Mouse (Mus musculus) embryonic stem cell, embryonic (primary cell): ENCODE data around the gene Olfr448.

Experiments used
- CTCF ChIA-PET, 4 experiments: fragments of 300-600 bp in 2 of 4; fragments of 350-600 bp in 2 of 4; sonication (Branson Sonifier 250); formaldehyde crosslinking; loops; one replicate each; lab custom pipeline; 2022; ENCODE audit warnings: inconsistent platforms in 2 of 4; lab: Charles Lee
- POLR2A ChIA-PET, 4 experiments: fragments of 300-600 bp in 2 of 4; fragments of 350-600 bp in 2 of 4; sonication (Branson Sonifier 250); formaldehyde crosslinking; loops; one replicate each; lab custom pipeline; 2022; ENCODE audit warnings: antibody characterized with exemption in 4 of 4, inconsistent platforms in 1 of 4; lab: Charles Lee

The Olfr448 gene

GRCm38 (mm10) chr6:42890141-42890540 lies at the start of gene Olfr448:
Gene Olfr448, plus strand, starts transcription at chr6:42890441.
- ChIA-PET CTCF (no interaction called here), POLR2A (no interaction called here)

- POLR2A ChIA-PET = interaction anchor here in 2 of 4 experiments (0.6 to 0.7 kb wide), 2 partner anchors 457 to 631 kb away, joined by 3 to 4 read pairs; no protein-coding TSS in a partner anchor
- CTCF ChIA-PET = interaction anchor here (0.5 to 1.4 kb wide), 20 partner anchors 9 to 1610 kb away, joined by 3 to 7 read pairs (median 3); partner anchors contain the start of gene Tcaf2 (in 1 of the 4)
Observed at GRCm38 (mm10) chr6:42860222-42860819, 29.9 kb upstream of the Olfr448 start.

- ChIA-PET CTCF (interaction anchor here in 1 of 4 experiments (1.5 kb wide), 1 partner anchor 10 kb away, joined by 6 read pairs; no protein-coding TSS in a partner anchor), POLR2A (no interaction called here)
Observed at GRCm38 (mm10) chr6:42869695-42870094, 20.5 kb upstream of the Olfr448 start.

- CTCF ChIA-PET = no interaction called here
- POLR2A ChIA-PET = no interaction called here
Observed at GRCm38 (mm10) chr6:42876323-42876722, 13.9 kb upstream of the Olfr448 start.

- POLR2A ChIA-PET = no interaction called here
Observed at GRCm38 (mm10) chr6:42900345-42900744, 10.1 kb downstream of the Olfr448 start.

GRCm38 (mm10) chr6:42908578-42908977 lies 18.3 kb downstream of the Olfr448 start, which contains the start of gene Olfr447:
Gene Olfr447, plus strand, starts transcription at chr6:42908878.
- CTCF ChIA-PET = no interaction called here

More at GRCm38 (mm10) chr6:42900345-42900744, 10.1 kb downstream of the Olfr448 start:
- CTCF ChIA-PET = no interaction called here

GRCm38 (mm10) chr6:42921077-42921476 lies 30.8 kb downstream of the Olfr448 start, which contains the start of gene Olfr446:
Gene Olfr446, plus strand, starts transcription at chr6:42921377.
- CTCF ChIA-PET = no interaction called here
- POLR2A ChIA-PET = no interaction called here

More at GRCm38 (mm10) chr6:42908578-42908977, 18.3 kb downstream of the Olfr448 start, which contains the start of gene Olfr447:
- POLR2A ChIA-PET = no interaction called here
